Mouse (Mus musculus): ENCODE measurements around the gene Depdc5. TPM values are rescaled to one million over a fixed set of nuclear protein-coding genes. Genes with fewer than 3 reads are reported as not detected.
"Not testable (repeated sequence)": the region's sequence is repeated elsewhere in the genome, so short reads cannot be mapped to it uniquely, and the experiment has no call there.

The Depdc5 gene
- polyA plus RNA-seq (2015; fragmentation: Nextera tagmentation; extraction: Ambion mirVana), result 28.0 and 29.6 TPM in 2 replicates

DNA sequence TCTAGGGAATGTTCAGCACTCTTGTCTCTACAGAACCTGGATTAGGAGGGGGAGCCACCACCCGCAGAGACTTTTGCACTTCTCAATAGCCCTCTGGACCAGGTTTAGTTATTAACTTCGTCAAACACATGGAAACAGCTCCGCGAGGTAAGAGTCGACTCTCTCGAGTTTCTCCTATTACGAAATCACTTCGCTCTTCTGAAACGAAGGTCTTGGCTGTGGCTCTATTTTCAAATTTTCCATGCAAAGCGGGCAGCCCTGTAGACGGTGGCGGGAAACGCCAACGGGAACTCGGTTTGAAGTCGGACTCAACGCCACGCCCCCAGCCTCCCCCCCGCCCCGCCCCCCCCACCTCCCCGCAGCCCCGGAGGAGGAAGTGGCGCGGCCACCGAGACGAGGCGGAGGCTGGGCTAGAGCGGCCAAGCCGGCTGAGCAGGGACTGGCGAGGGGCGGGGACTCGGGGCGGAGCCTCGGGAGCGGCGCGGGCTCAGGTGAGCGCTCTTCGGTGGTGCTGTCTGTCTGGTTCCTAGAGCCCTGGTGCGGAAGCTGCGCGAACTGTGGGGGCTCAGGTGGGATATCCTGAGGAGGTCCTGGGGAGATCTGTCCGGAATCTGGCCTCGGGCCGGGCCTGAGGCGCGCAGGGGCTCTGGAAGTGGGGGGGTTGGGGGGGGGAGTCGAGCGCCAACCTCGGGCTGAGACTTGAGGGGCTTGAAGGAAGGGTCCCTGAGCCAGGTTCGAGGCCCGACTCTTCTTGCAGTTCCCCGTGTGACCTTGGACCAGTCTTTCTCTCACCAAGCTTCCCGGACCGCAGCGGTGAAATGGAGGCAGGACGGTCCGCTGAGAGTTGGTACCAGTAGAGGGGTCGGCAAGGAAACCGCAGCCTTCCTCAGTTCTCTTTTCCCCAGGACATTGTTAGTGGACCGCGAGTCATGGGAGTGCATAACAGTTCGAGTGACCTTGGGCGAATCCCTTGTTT lies at the start of gene Depdc5:
Depdc5 (plus strand) TSS at position 449 of the 976 bp plus-strand sequence.
- under 1% methylated on average over 64 of the region's 64 CpGs for WGBS
- H3K9ac ChIP-seq, result peak within 1 kb of the TSS; percentile 83
- H3K9me3 ChIP-seq, result no peaks in the 10 kb centered on the region
- H3K4me3 ChIP-seq, result peak within 1 kb of the TSS; percentile 71
- peak within 1 kb of the TSS; percentile 70 for H3K27ac ChIP-seq (replicated peaks)
- H3K36me3 ChIP-seq, result peaks cover 17% of the 10 kb centered on the region
- ATAC-seq (ENCODE audit: low read depth), result peak; percentile 99
- H3K27me3 ChIP-seq, result no peaks in the 10 kb centered on the region
- peaks cover 13% of the 10 kb centered on the region for H3K4me1 ChIP-seq (replicated peaks)
- H3K4me2 ChIP-seq, result peak within 1 kb of the TSS; percentile 84

DNA sequence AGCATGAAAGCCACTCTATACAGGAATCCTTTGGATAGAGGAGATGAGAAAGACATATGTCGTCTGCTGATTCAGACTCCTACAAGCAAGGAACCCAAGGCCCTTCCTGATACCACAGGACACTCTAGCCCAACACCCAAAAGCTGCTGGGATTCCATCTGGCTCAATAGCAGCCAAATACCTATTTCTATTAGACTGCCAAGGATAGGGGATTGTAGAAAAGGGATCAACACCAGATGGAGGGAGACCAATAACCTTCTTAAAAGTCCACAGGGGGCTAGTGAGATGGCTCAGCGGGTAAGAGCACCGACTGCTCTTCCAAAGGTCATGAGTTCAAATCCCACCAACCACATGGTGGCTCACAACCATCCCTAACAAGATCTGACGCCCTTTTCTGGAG lies 48.1 kb upstream of the Depdc5 start:
- Histone ChIP-seq H3K4me3 (no peak overlapping the region), H3K4me1 (replicated peaks) (no peaks in the 10 kb centered on the region), H3K4me2 (no peak overlapping the region), H3K36me3 (peaks cover 82% of the 10 kb centered on the region), H3K9me3 (no peaks in the 10 kb centered on the region), H3K9ac (no peak overlapping the region), H3K27me3 (no peaks in the 10 kb centered on the region), H3K27ac (replicated peaks) (no peak overlapping the region)
- 96% methylated on average over 4 of the region's 4 CpGs for WGBS
- ATAC-seq (ENCODE audit: low read depth), result no peak

DNA sequence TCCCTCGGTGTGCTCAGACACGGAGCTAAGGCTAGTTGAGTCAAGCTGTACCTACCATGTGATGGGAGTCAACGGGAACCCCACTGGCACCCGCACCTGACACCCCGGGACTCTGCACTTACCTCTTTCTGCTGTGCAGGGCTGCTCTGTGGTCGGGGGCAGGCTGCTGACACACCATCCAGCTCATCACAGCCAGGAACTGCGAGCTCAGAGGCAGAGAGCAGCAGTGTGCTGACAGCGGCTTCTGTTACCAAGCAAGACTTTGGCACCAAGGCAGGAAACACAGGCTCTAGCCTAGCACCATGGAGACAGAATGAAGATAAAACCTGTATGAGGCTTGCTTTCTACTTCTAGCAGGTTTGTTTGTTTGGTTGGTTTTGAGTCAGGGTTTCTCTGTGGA lies 43.0 kb upstream of the Depdc5 start:
- no peak overlapping the region for H3K27ac ChIP-seq (replicated peaks)
- ATAC-seq (ENCODE audit: low read depth), result no peak
- H3K27me3 ChIP-seq, result no peaks in the 10 kb centered on the region
- peaks cover 80% of the 10 kb centered on the region for H3K36me3 ChIP-seq
- H3K9ac ChIP-seq, result no peak overlapping the region
- H3K9me3 ChIP-seq, result no peaks in the 10 kb centered on the region
- no peak overlapping the region for H3K4me3 ChIP-seq
- no peak overlapping the region for H3K4me2 ChIP-seq
- 89% methylated on average over 8 of the region's 8 CpGs for WGBS
- H3K4me1 ChIP-seq (replicated peaks), result no peaks in the 10 kb centered on the region

DNA sequence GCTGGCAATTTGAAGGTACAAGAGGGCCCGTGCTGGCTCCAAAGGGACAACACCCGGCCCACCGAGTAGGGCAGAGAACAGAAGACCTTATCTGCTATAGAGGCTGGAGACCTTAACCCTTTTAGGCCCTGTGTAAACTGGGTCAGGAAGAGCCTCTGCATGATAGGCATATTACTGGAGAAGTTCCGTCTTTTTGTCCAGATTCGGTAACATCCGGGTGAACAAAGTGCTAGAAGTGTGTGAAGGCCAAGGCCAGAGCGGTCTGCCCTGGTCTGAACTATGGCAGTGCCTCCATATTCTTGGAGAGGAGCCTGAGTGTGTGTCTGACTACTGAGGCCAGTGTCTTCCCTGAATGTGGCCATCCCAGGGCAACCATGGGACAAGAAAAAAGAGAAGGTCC lies 36.5 kb upstream of the Depdc5 start, which contains the start of gene Gm20671:
Gm20671 (minus strand) TSS at position 101 of the 400 bp plus-strand sequence.
- Histone ChIP-seq H3K4me1 (replicated peaks) (no peaks in the 10 kb centered on the region), H3K27me3 (no peaks in the 10 kb centered on the region), H3K27ac (replicated peaks) (no peak within 1 kb of the TSS), H3K4me3 (no peak within 1 kb of the TSS), H3K9me3 (no peaks in the 10 kb centered on the region), H3K36me3 (peaks cover 81% of the 10 kb centered on the region), H3K9ac (no peak within 1 kb of the TSS), H3K4me2 (no peak within 1 kb of the TSS)
- ATAC-seq (ENCODE audit: low read depth), result no peak
- WGBS, result 93% methylated on average over 7 of the region's 7 CpGs

DNA sequence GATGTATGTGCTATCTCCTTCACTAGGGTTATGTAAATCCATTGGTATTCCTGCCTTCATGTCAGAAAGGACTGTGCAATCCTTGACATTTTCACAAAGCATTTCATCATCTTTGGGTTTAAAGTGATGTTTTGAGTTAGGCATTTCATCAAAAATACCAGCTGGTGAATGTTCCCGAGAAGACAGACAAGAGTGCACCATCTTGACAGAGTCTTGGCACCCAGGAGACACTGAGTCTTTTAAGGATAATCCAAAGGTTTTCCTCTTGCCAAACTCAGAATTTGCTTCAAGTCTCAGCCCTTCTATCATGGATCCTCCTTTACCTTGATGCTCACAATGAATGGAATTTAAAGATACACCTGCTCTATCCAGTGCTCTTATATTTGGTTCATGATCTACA lies 34.7 kb upstream of the Depdc5 start:
- not testable (repeated sequence) for H3K4me3 ChIP-seq; H3K4me2 ChIP-seq; ATAC-seq (ENCODE audit: low read depth); H3K27me3 ChIP-seq; H3K9ac ChIP-seq; H3K27ac ChIP-seq (replicated peaks); H3K4me1 ChIP-seq (replicated peaks); H3K9me3 ChIP-seq
- peaks cover 80% of the 10 kb centered on the region for H3K36me3 ChIP-seq
- 91% methylated on average over 1 of the region's 1 CpGs for WGBS

GRCm38 (mm10) chr5:32830054-32830453 lies 33.4 kb upstream of the Depdc5 start:
- H3K9ac ChIP-seq, result no peak overlapping the region
- H3K4me2 ChIP-seq, result no peak overlapping the region
- ATAC-seq (ENCODE audit: low read depth), result no peak
- H3K27ac ChIP-seq (replicated peaks), result no peak overlapping the region
- H3K4me1 ChIP-seq (replicated peaks), result no peaks in the 10 kb centered on the region
- H3K36me3 ChIP-seq, result peaks cover 93% of the 10 kb centered on the region
- H3K9me3 ChIP-seq, result no peaks in the 10 kb centered on the region
- H3K27me3 ChIP-seq, result no peaks in the 10 kb centered on the region
- 90% methylated on average over 2 of the region's 2 CpGs for WGBS
- H3K4me3 ChIP-seq, result no peak overlapping the region

DNA sequence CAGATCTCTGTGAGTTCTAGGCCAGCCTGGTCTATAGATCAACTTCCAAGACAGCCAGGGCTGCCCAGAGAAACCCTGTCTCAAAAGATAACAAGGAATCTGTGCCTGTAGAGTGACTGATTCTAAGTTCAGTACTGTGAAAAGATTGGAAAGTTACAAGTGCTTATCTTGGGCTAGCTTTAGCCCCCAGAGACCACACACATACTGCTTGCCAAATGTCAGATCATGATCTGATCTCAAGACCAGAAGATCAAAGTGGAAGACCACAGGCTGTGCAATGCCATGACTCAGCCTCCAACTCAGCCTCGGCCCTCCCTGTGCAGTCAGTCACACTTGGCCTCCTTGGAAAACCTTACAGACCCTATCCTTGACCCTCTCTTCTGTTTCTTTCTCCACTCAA lies 29.0 kb upstream of the Depdc5 start:
- no peak for ATAC-seq (ENCODE audit: low read depth)

DNA sequence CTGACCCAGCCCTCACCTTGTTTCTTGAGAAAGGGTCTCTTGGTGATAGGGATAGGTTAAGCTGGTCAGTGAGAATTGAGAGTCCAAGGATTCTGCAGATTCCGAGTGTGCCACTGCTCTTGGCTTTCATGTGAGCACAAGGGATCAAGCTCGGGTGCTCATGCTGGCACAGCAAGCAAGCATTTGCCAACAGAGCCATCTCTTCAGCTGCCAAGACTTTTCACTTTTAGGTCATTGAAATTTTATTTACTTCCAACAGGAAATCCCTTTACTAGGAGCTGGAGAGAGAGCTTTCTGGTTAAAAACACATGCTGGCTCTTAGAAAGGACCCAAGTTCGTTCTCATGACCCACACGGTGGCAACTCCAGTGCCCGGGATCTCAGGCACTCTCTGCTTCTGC lies 26.5 kb upstream of the Depdc5 start:
- 96% methylated on average over 5 of the region's 5 CpGs for WGBS
- no peak for ATAC-seq (ENCODE audit: low read depth)
- Histone ChIP-seq H3K9ac (no peak overlapping the region), H3K27ac (replicated peaks) (no peak overlapping the region), H3K36me3 (peaks cover 88% of the 10 kb centered on the region), H3K4me3 (no peak overlapping the region), H3K9me3 (no peaks in the 10 kb centered on the region), H3K4me2 (no peak overlapping the region), H3K4me1 (replicated peaks) (no peaks in the 10 kb centered on the region), H3K27me3 (no peaks in the 10 kb centered on the region)

More for the DNA sequence above, 29.0 kb upstream of the Depdc5 start:
- no peaks in the 10 kb centered on the region for H3K9me3 ChIP-seq
- peaks cover 90% of the 10 kb centered on the region for H3K36me3 ChIP-seq
- H3K4me2 ChIP-seq, result no peak overlapping the region
- H3K27ac ChIP-seq (replicated peaks), result no peak overlapping the region
- H3K4me1 ChIP-seq (replicated peaks), result no peaks in the 10 kb centered on the region
- H3K27me3 ChIP-seq, result no peaks in the 10 kb centered on the region
- WGBS, result 85% methylated on average over 1 of the region's 1 CpGs
- no peak overlapping the region for H3K9ac ChIP-seq
- no peak overlapping the region for H3K4me3 ChIP-seq

DNA sequence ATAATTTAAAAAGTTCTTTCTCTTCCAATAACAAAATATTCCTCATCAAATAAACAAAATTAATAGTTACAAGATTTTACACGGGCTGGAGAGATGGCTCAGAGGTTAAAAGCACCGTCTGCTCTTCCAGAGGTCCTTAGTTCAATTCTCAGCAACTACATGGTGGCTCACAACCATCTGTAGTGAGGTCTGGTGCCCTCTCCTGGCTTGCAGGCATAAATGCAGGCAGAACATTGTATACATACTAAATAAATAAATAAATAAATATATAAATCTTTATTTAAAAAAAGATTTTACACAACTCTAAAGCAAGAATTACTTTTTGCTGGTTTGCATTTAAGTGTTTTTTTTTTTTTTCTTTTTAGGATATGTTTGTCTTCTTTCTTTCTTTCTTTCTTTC lies 23.5 kb upstream of the Depdc5 start:
- no peak overlapping the region for H3K4me2 ChIP-seq
- H3K9ac ChIP-seq, result no peak overlapping the region
- H3K27me3 ChIP-seq, result no peaks in the 10 kb centered on the region
- 91% methylated on average over 2 of the region's 2 CpGs for WGBS
- H3K9me3 ChIP-seq, result no peaks in the 10 kb centered on the region
- H3K4me1 ChIP-seq (replicated peaks), result no peaks in the 10 kb centered on the region
- ATAC-seq (ENCODE audit: low read depth), result no peak
- peaks cover 90% of the 10 kb centered on the region for H3K36me3 ChIP-seq
- H3K4me3 ChIP-seq, result no peak overlapping the region
- no peak overlapping the region for H3K27ac ChIP-seq (replicated peaks)

DNA sequence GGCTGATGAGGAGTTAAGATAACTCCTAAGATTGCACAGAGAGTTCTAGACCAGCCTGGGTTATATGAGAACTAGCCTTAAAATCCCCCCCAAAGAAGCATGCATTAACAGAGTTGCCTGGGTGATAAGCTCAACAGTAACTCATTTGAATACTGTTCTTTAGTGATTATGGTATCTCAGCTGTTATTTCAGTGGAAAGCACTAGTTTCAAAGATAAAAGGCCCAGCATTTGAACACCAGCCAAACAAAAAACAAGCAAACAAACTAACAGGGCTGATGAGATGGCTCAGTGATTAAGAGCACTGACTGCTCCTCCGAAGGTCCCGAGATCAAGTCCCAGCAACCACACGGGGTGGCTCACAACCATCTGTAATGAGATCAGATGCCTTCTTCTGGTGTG lies 14.3 kb upstream of the Depdc5 start:
- no peak for ATAC-seq (ENCODE audit: low read depth)
- no peaks in the 10 kb centered on the region for H3K9me3 ChIP-seq
- H3K4me2 ChIP-seq, result no peak overlapping the region
- no peak overlapping the region for H3K4me3 ChIP-seq
- H3K27me3 ChIP-seq, result no peaks in the 10 kb centered on the region
- no peak overlapping the region for H3K27ac ChIP-seq (replicated peaks)
- 96% methylated on average over 3 of the region's 3 CpGs for WGBS
- no peak overlapping the region for H3K9ac ChIP-seq
- peaks cover 43% of the 10 kb centered on the region for H3K36me3 ChIP-seq
- H3K4me1 ChIP-seq (replicated peaks), result peaks cover 27% of the 10 kb centered on the region

DNA sequence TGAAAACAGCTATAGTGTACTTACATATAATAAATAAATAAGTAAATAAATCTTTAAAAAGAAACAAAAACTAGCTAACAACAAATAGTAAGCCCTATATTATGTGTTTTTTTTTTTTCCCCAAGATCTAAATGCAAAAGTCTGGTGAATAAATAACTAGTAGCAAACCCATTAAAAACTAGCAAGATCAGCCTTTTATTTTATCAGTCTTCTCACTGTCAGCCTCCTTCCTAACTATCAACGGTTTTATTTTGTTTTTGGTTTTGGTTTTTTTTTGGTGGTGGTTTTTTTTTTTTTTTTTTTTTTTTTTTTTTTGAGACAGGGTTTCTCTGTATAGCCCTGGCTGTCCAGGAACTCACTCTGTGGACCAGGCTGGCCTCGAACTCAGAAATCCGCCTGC lies 13.9 kb upstream of the Depdc5 start:
- 100% methylated on average over 3 of the region's 3 CpGs for WGBS
- not testable (repeated sequence) for ATAC-seq (ENCODE audit: low read depth); H3K9me3 ChIP-seq; H3K27ac ChIP-seq (replicated peaks); H3K4me2 ChIP-seq; H3K27me3 ChIP-seq; H3K9ac ChIP-seq; H3K4me3 ChIP-seq
- Histone ChIP-seq H3K4me1 (replicated peaks) (peaks cover 30% of the 10 kb centered on the region), H3K36me3 (peaks cover 39% of the 10 kb centered on the region; the same call in 1 of the 2 replicates)

DNA sequence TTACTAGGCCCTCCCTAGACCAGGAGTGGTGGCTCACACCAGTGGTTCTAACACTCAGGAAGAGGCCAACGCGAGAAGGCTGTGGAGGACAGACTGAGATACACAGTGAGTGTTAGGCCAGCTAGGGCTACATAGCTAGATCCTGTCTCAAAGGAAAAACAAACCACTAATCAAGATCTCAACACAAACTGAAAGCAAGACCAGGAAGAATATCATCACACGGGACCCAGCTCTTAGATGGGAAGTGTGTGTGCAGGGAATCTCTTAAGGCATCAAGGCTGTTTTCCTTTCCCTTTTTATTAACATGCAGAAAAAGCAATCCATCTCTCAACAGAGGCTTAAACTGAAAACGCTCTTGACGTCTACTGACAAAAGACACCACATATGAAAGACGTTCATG lies 11.5 kb upstream of the Depdc5 start:
- no peaks in the 10 kb centered on the region for H3K27me3 ChIP-seq
- 0 out of 2 replicates have a peak, but pooled peaks cover 16% of the 10 kb centered on the region for H3K36me3 ChIP-seq
- peak overlapping the region; percentile 11; the same call in 1 of the 2 replicates for H3K4me3 ChIP-seq
- H3K27ac ChIP-seq (replicated peaks), result no peak overlapping the region; the same call in 1 of the 2 replicates
- H3K4me1 ChIP-seq (replicated peaks), result peaks cover 32% of the 10 kb centered on the region
- peak overlapping the region; percentile 88 for H3K4me2 ChIP-seq
- H3K9ac ChIP-seq, result peak overlapping the region; percentile 56
- WGBS, result 56% methylated on average over 6 of the region's 6 CpGs
- H3K9me3 ChIP-seq, result no peaks in the 10 kb centered on the region
- no peak for ATAC-seq (ENCODE audit: low read depth)

Data from neural tube, embryonic 13.5 days (tissue).